11 mouse cellular contexts compared by ENCODE assay signal in genomic region chr14:12574336-12574735, GRCm38 (mm10).
"Had no signal": no experiment of that assay in that cellular context is flagged by ENCODE, and none has a peak within 500 bp of the region (broad histone marks: within the 10 kb centered on the region; RNA-seq: fewer than 3 reads in every experiment).

No protein-coding gene starts in this region.

- H3K9me3 ChIP-seq: limb, embryonic 15.5 days; liver, embryonic 12.5 days; midbrain, embryonic 10.5 days had no signal

- H3K27ac ChIP-seq: limb, embryonic 15.5 days; liver, embryonic 12.5 days; midbrain, embryonic 10.5 days; stomach, postnatal 0 days had no signal

- ATAC-seq: liver, embryonic 12.5 days; midbrain, embryonic 16.5 days had no signal

- H3K9ac ChIP-seq: limb, embryonic 15.5 days; liver, embryonic 12.5 days; lung, embryonic 14.5 days had no signal

- H3K4me2 ChIP-seq: limb, embryonic 15.5 days; liver, embryonic 12.5 days; lung, embryonic 14.5 days had no signal

- H3K36me3 ChIP-seq: limb, embryonic 15.5 days; liver, embryonic 12.5 days; midbrain, embryonic 10.5 days had no signal

- H3K4me1 ChIP-seq: limb, embryonic 15.5 days; liver, embryonic 12.5 days; midbrain, embryonic 10.5 days had no signal

- H3K4me3 ChIP-seq: limb, embryonic 15.5 days; liver, embryonic 12.5 days; midbrain, embryonic 10.5 days had no signal

- H3K27me3 ChIP-seq: limb, embryonic 15.5 days; liver, embryonic 12.5 days had no signal

- DNase-seq: layer of hippocampus, postnatal 36 days; right cerebral cortex, adult 18-20 months; right cerebral cortex, postnatal 25 days; thymus, adult 2 months; thymus, postnatal 25 days had no signal
